In genomic region chr2:125516594-125516993, GRCm38 (mm10) we compare ENCODE assay signal across 9 mouse cellular contexts. TPM values are rescaled to one million over a fixed set of nuclear protein-coding genes. Genes with fewer than 3 reads are reported as not detected.
DNase-seq lines count a peak whose midpoint lies in the region; ATAC-seq and TF ChIP-seq lines count a peak whose summit lies in the region.
"Had no signal": no experiment of that assay in that cellular context is flagged by ENCODE, and none has a peak within 500 bp of the region (broad histone marks: within the 10 kb centered on the region; RNA-seq: fewer than 3 reads in every experiment).

No protein-coding gene starts in this region.

- WGBS in intestine, embryonic 15.5 days = 15% methylated on average over 4 of the region's 4 CpGs
- 12% methylated on average over 4 of the region's 4 CpGs for WGBS in intestine, postnatal 0 days
- WGBS in kidney, postnatal 0 days = 8% methylated on average over 4 of the region's 4 CpGs

- DNase-seq in heart, adult 18-20 months = peak; percentile 77 to 86
- peak; percentile 84 for DNase-seq in kidney, postnatal 0 days (ENCODE audit: low spot score)
- no peak for DNase-seq in layer of hippocampus, adult 18-20 months (ENCODE audit: low spot score in 2 of 2)
- DNase-seq in thymus, adult 18-20 months = no peak
- no peak for DNase-seq in cerebellum, adult 11-12 months

- TF ChIP-seq CTCF in intestine, postnatal 0 days (IDR thresholded peaks at IDR 0.05; ENCODE audit: low read depth) = no peak
- TF ChIP-seq CTCF in kidney, postnatal 0 days (IDR thresholded peaks at IDR 0.05; ENCODE audit: low read depth) = no peak

- no peak overlapping the region for H3K4me2 ChIP-seq in intestine, embryonic 15.5 days (replicated peaks)
- no peak overlapping the region for H3K4me2 ChIP-seq in intestine, postnatal 0 days (replicated peaks; ENCODE audit: low read depth)
- H3K4me2 ChIP-seq in kidney, postnatal 0 days (ENCODE audit: low read length) = no peak overlapping the region

- no peaks in the 10 kb centered on the region for H3K27me3 ChIP-seq in intestine, embryonic 15.5 days (replicated peaks)
- H3K27me3 ChIP-seq in intestine, postnatal 0 days (replicated peaks; ENCODE audit: control insufficient read depth, insufficient read depth, low read length) = no peaks in the 10 kb centered on the region
- H3K27me3 ChIP-seq in kidney, postnatal 0 days (ENCODE audit: insufficient read depth, low read length) = no peaks in the 10 kb centered on the region

- H3K27ac ChIP-seq in intestine, embryonic 15.5 days = peak overlapping the region; percentile 32; the same call in 1 of the 2 replicates
- H3K27ac ChIP-seq in intestine, postnatal 0 days (ENCODE audit: low read depth, low read length) = no peak overlapping the region
- H3K27ac ChIP-seq in kidney, postnatal 0 days = peak overlapping the region; percentile 50; the same call in 1 of the 2 replicates

- H3K4me1 ChIP-seq in intestine, embryonic 15.5 days (replicated peaks) = no peaks in the 10 kb centered on the region
- no peaks in the 10 kb centered on the region for H3K4me1 ChIP-seq in intestine, postnatal 0 days (replicated peaks; ENCODE audit: control insufficient read depth, insufficient read depth, low read length)
- H3K4me1 ChIP-seq in kidney, postnatal 0 days (replicated peaks; ENCODE audit: insufficient read depth, low read length) = no peaks in the 10 kb centered on the region

- no peaks in the 10 kb centered on the region for H3K36me3 ChIP-seq in intestine, embryonic 15.5 days
- H3K36me3 ChIP-seq in intestine, postnatal 0 days (ENCODE audit: control insufficient read depth, insufficient read depth) = no peaks in the 10 kb centered on the region
- no peaks in the 10 kb centered on the region for H3K36me3 ChIP-seq in kidney, postnatal 0 days (ENCODE audit: insufficient read depth, low read length)

- peak; percentile 51; the same call in 1 of the 2 replicates for ATAC-seq in intestine, embryonic 15.5 days
- ATAC-seq in intestine, postnatal 0 days = no peak
- peak; percentile 73 for ATAC-seq in kidney, postnatal 0 days (replicated peaks; ENCODE audit: low FRiP score, low read depth)
- peak; percentile 67 for ATAC-seq in megakaryocyte-erythroid progenitor cell, adult 5-6 weeks (replicated peaks; ENCODE audit: low FRiP score, low TSS enrichment, poor library complexity, severe bottlenecking)

- no peak overlapping the region for H3K4me3 ChIP-seq in intestine, embryonic 15.5 days (replicated peaks)
- no peak overlapping the region for H3K4me3 ChIP-seq in intestine, postnatal 0 days (ENCODE audit: low read depth, low read length)
- H3K4me3 ChIP-seq in kidney, postnatal 0 days (replicated peaks; ENCODE audit: low read depth, low read length) = no peak overlapping the region

- no peak overlapping the region for H3K9ac ChIP-seq in intestine, embryonic 15.5 days
- H3K9ac ChIP-seq in intestine, postnatal 0 days (ENCODE audit: low read depth, low read length) = no peak overlapping the region
- H3K9ac ChIP-seq in kidney, postnatal 0 days (ENCODE audit: low read depth, low read length) = no peak overlapping the region

- no peaks in the 10 kb centered on the region for H3K9me3 ChIP-seq in intestine, embryonic 15.5 days
- no peaks in the 10 kb centered on the region for H3K9me3 ChIP-seq in intestine, postnatal 0 days (ENCODE audit: control insufficient read depth)
- no peaks in the 10 kb centered on the region for H3K9me3 ChIP-seq in kidney, postnatal 0 days (replicated peaks; ENCODE audit: low read length)

RNA-seq across cellular contexts. Expression of gene Fbn1, which starts 8.8 kb away (rescaled TPM):
- 20.8 and 21.9 TPM in 2 replicates for polyA plus RNA-seq in intestine, embryonic 15.5 days (2015; fragmentation: Nextera tagmentation; extraction: Ambion mirVana)
- 9.9 and 11.2 TPM in 2 replicates for polyA plus RNA-seq in intestine, postnatal 0 days (2015; fragmentation: Nextera tagmentation; extraction: Ambion mirVana)
- total RNA-seq in heart, adult 18-20 months (2021) = 10 to 100 TPM; 28.6 to 33.5 TPM
- 13.2 and 13.4 TPM in 2 replicates for polyA plus RNA-seq in kidney, postnatal 0 days (2015; fragmentation: Nextera tagmentation; extraction: Ambion mirVana)
- not detected in 2 replicates for total RNA-seq in megakaryocyte-erythroid progenitor cell, adult 5-6 weeks (2014; fragmentation: Nextera tagmentation)
- not detected in 2 replicates for total RNA-seq in megakaryocyte-erythroid progenitor cell, adult 5-6 weeks (2017)
- 1 to 10 TPM; 6.8 to 7.6 TPM for total RNA-seq in layer of hippocampus, adult 18-20 months (2021)

RNA-seq across cellular contexts. Expression of gene Gm9913, which starts 11.7 kb away (rescaled TPM):
- polyA plus RNA-seq in intestine, embryonic 15.5 days (2015; fragmentation: Nextera tagmentation; extraction: Ambion mirVana) = 0.28 and 0.35 TPM in 2 replicates
- 0.34 and 0.39 TPM in 2 replicates for polyA plus RNA-seq in intestine, postnatal 0 days (2015; fragmentation: Nextera tagmentation; extraction: Ambion mirVana)
- total RNA-seq in heart, adult 18-20 months (2021) = under 1 TPM; 0.30 to 0.41 TPM
- 0.20 and 0.26 TPM in 2 replicates for polyA plus RNA-seq in kidney, postnatal 0 days (2015; fragmentation: Nextera tagmentation; extraction: Ambion mirVana)
- not detected in 2 replicates for total RNA-seq in megakaryocyte-erythroid progenitor cell, adult 5-6 weeks (2014; fragmentation: Nextera tagmentation)
- not detected in 2 replicates for total RNA-seq in megakaryocyte-erythroid progenitor cell, adult 5-6 weeks (2017)
- under 1 TPM; 0.30 to 0.53 TPM for total RNA-seq in layer of hippocampus, adult 18-20 months (2021)
- total RNA-seq: neutrophil, adult 5-6 weeks had no signal

Comparison
In these comparisons a context has a peak if more than half of its experiments do, and no peak if none do; other contexts are left out.
1. DNase-seq: peak in heart, adult 18-20 months (2 of 2) and kidney, postnatal 0 days (single experiment); none in layer of hippocampus, adult 18-20 months (0 of 2), thymus, adult 18-20 months (0 of 2) and cerebellum, adult 11-12 months (single experiment).
2. RNA of gene Fbn1, which starts 8.8 kb away (total RNA-seq): 28.6 to 33.5 TPM in heart, adult 18-20 months and 6.8 to 7.6 TPM in layer of hippocampus, adult 18-20 months; not detected in megakaryocyte-erythroid progenitor cell, adult 5-6 weeks; every median in the first group is over 4 times any median in the second.